Mouse (Mus musculus): ENCODE results near the gene Gm13124. TPM values are rescaled to one million over a fixed set of nuclear protein-coding genes. Genes with fewer than 3 reads are reported as not detected.
"Not testable (repeated sequence)": the region's sequence is repeated elsewhere in the genome, so short reads cannot be mapped to it uniquely, and the experiment has no call there.

Gm13124 gene
- not detected in 2 replicates for polyA plus RNA-seq (2012; ENCODE audit: insufficient read depth, insufficient read length, missing spikeins)

DNA sequence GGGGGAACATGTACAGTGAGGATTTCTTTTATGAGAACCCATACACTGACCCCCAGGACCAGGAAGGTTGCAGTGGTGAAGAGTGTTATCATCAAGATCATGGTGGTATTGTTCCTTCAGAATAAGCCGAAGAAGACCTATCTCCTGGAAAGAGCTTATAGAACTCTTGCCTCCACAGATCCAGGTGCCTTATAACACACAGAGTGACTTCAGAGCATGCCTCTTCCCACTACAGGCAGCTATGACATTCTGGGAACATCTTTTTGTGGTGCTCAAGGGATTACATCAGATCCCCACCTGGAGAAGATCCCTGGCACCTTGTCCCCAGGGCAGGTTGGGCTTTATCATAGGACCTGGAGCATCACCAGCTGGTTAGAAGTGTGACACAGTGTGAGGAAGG, at the start of gene Gm13124:
Gm13124 (minus strand) TSS at position 101 of the 400 bp plus-strand sequence.
- no peak within 1 kb of the TSS for H3K4me3 ChIP-seq (ENCODE audit: insufficient read depth, low read depth, low read length)
- H3K27ac ChIP-seq (replicated peaks; ENCODE audit: low read depth, low read length), result no peak within 1 kb of the TSS
- H3K4me1 ChIP-seq (ENCODE audit: control insufficient read depth, insufficient read depth, insufficient read length, low read length), result no peaks in the 10 kb centered on the region

DNA sequence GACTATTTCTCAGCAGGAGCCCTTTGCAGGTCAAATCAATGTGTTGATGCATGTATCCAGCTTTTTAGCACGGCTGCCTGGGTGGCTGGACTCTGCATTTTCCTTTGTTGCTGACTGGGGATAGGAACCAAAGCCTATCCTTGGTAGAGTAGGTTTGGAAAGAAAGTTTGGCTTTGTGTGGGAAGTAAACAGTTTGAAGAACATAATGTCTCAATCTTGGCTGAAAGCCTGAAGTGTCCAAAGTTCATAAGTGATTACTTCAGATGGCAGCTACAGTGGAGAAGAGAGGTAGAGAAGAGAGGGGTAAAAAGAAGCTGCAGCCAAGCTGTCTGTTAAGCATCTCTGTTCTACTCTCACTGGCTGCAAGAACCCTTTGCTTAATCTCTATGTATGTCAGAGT, 49.7 kb upstream of the Gm13124 start:
- no peak overlapping the region for H3K27ac ChIP-seq (replicated peaks; ENCODE audit: low read depth, low read length)
- H3K4me3 ChIP-seq (ENCODE audit: insufficient read depth, low read depth, low read length), result no peak overlapping the region
- no peaks in the 10 kb centered on the region for H3K4me1 ChIP-seq (ENCODE audit: control insufficient read depth, insufficient read depth, insufficient read length, low read length)

DNA sequence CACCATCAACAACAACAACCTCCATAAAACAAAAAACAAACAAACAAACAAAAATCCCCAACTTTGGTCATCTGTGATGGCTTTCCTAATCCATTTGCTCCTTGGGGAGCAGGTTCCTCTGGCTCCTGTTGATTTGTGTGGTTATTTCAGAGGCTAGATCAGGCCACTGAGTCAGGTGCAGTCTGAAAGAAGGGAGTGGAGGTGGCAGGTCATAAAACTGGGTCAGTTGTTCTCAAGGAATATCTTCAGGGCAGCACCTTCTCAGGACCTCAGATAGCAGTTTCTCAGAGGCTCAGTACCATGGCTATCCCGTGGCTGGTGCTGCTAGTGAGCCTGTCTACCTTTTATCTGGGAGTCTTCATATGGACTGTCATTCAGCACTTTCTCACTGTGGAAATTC, 48.5 kb upstream of the Gm13124 start, which contains the start of gene Aadacl4:
Aadacl4 (plus strand) TSS at position 301 of the 400 bp plus-strand sequence.
- Histone ChIP-seq H3K27ac (replicated peaks; ENCODE audit: low read depth, low read length) (no peak within 1 kb of the TSS), H3K4me3 (ENCODE audit: insufficient read depth, low read depth, low read length) (no peak within 1 kb of the TSS), H3K4me1 (ENCODE audit: control insufficient read depth, insufficient read depth, insufficient read length, low read length) (no peaks in the 10 kb centered on the region)

DNA sequence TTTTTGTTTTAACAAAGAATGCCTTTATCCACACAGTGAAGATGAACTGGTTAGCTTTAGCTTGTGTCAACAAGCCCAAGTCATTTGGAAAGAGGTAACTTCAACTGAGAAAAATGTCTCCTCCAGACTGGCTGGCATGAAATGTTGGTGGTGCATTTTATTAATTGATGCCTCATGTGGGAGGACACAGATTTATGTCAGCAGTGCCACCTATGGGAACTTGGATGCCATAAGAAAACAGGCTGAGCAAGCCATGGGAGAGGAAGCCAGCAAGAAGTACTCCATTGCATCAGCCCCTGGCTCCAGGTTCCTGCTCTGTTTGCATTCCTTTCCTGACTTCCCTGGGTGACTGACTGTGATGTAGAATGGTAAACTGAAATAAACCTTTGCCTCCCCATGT, 27.9 kb upstream of the Gm13124 start:
- Histone ChIP-seq H3K27ac (replicated peaks; ENCODE audit: low read depth, low read length) (no peak overlapping the region), H3K4me3 (ENCODE audit: insufficient read depth, low read depth, low read length) (no peak overlapping the region), H3K4me1 (ENCODE audit: control insufficient read depth, insufficient read depth, insufficient read length, low read length) (no peaks in the 10 kb centered on the region)

DNA sequence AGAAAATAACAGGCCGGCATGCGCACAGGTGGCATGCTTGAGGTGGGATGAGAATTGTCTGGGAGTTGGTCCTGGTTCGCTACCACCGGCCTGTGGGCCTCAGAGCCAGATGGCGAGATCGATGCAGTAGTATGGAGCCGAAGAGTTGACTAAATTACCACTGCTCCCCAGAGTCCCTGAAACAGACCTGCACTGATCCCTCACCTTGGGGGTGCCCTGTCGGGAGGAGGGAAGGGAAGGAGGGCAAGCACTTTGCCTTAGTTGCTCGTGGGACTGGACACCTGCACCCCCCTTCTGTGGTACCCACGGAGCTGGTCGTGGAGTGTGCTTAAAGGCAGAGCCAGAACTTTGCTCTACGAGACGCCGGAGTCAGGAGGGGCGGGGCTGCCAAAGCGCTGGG, 21.3 kb upstream of the Gm13124 start:
- not testable (repeated sequence) for H3K4me1 ChIP-seq (ENCODE audit: control insufficient read depth, insufficient read depth, insufficient read length, low read length); H3K4me3 ChIP-seq (ENCODE audit: insufficient read depth, low read depth, low read length); H3K27ac ChIP-seq (replicated peaks; ENCODE audit: low read depth, low read length)

DNA sequence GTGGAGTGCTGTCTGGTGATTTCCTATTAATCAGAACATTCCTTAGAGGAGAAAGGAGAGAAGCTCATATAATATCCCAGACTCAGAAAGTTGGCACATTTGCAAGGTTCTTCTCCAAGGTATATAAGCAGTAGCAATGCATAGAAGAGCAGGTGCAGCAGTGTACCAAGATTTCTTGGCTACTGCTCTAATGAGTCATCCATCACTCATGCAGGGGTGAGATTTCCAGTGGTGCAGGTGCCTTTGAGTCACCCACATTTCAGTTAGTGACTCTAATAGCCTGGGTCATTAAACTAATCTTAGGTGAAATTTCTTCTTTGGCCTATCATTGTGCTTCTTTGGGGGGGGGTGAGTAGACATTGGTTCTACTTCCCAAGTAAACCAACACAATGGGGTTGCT, 2.8 kb upstream of the Gm13124 start:
- no peaks in the 10 kb centered on the region for H3K4me1 ChIP-seq (ENCODE audit: control insufficient read depth, insufficient read depth, insufficient read length, low read length)
- H3K4me3 ChIP-seq (ENCODE audit: insufficient read depth, low read depth, low read length), result no peak overlapping the region
- no peak overlapping the region for H3K27ac ChIP-seq (replicated peaks; ENCODE audit: low read depth, low read length)

DNA sequence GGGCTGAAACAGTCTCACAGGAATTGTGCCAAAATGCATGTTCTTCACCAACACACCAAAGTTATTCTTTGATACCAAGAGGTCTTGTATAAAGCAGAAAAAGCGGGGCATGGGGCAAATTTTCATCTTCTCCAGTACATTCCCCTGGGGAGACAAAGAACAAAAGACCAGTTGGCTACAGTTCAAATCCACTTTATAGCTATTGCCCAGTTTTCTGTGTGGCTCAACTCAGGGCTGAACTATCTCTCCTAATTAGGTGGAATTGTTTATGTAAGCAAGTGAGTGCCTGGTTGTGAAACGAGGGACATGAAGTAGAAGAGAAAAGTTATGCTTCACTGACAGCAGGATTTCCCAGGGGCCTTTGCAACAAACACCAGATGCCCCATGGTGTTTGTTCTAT, 3.7 kb downstream of the Gm13124 start:
- Histone ChIP-seq H3K4me3 (ENCODE audit: insufficient read depth, low read depth, low read length) (no peak overlapping the region), H3K27ac (replicated peaks; ENCODE audit: low read depth, low read length) (no peak overlapping the region), H3K4me1 (ENCODE audit: control insufficient read depth, insufficient read depth, insufficient read length, low read length) (no peaks in the 10 kb centered on the region)

DNA sequence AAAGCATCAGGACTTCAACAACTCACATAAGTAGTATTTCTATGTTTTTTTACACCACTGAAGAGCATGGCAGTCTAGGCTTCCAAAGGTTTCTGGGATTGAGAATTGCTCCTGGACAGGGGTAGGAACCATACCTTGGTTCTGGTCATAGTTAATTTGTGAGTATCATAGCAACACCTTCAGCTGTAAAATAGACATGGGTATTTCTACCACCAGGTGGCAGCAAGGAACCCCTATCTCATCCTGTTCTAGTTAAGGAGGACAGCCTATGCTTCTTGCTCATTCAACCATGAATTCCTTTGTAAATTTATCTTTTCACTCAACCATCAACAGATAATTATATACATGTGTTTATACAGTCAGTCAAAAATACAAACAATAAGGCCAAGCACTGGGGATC, 5.1 kb downstream of the Gm13124 start:
- Histone ChIP-seq H3K4me3 (ENCODE audit: insufficient read depth, low read depth, low read length) (no peak overlapping the region), H3K4me1 (ENCODE audit: control insufficient read depth, insufficient read depth, insufficient read length, low read length) (no peaks in the 10 kb centered on the region), H3K27ac (replicated peaks; ENCODE audit: low read depth, low read length) (no peak overlapping the region)

DNA sequence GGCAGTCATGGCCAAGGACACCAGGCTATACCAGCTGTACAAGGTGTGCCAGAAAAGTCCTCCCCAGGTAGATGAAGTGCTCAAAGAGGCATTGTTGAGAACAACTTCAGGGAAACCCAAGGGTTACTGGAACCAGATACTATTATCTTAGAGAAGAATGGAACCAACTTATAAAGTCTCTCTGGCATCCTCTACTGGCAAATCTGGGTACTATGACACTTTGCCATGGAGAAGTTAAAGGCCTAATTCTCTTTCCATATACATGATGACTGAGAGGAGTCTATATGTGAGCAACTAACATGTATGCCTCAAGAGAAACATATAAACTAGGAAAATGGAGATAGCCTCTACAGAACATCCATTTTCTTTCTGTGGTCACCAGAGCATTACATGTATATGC, 13.8 kb downstream of the Gm13124 start:
- H3K4me1 ChIP-seq (ENCODE audit: control insufficient read depth, insufficient read depth, insufficient read length, low read length), result no peaks in the 10 kb centered on the region
- no peak overlapping the region for H3K27ac ChIP-seq (replicated peaks; ENCODE audit: low read depth, low read length)
- H3K4me3 ChIP-seq (ENCODE audit: insufficient read depth, low read depth, low read length), result no peak overlapping the region

DNA sequence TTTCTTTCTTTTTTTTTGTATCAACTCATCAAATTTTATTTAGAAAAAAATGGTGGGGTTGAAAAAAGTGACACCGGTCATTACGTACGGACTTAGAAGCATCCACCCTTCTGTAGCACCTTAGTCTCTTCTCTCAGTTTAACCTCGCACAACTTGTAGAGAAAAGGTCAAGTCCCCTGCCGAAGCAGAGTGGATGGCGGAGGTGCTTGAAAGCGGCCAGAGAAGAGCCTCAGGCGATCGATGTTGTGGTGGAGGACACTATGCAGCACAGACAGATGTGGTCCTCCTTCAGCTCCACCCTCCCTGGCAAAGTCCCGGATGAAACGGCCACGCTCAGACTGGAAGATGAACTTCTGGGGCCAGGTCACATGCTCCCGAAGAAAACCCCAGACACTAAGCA, 19.6 kb downstream of the Gm13124 start:
- H3K4me3 ChIP-seq (ENCODE audit: insufficient read depth, low read depth, low read length); H3K27ac ChIP-seq (replicated peaks; ENCODE audit: low read depth, low read length); H3K4me1 ChIP-seq (ENCODE audit: control insufficient read depth, insufficient read depth, insufficient read length, low read length): not testable (repeated sequence)

DNA sequence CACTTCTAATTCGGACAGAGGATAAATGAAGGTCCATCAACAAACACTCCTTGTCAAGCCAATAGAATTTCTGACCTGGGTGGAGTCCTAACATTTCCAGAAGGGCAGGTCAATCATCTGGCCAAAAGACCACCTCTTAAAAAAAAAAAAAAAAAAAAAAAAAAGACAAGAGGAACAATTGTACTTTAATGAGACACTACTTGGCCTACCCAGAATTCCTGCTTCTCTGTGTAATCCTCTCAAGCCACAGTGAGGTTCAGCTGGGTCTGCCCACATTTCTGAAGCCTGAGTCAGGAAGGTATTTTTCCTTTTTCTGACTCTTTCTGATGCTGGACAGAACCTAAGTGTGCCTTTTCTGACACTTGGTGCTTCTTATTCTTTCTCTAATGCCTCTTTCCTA, 20.2 kb downstream of the Gm13124 start:
- Histone ChIP-seq H3K27ac (replicated peaks; ENCODE audit: low read depth, low read length) (no peak overlapping the region), H3K4me1 (ENCODE audit: control insufficient read depth, insufficient read depth, insufficient read length, low read length) (no peaks in the 10 kb centered on the region)

DNA sequence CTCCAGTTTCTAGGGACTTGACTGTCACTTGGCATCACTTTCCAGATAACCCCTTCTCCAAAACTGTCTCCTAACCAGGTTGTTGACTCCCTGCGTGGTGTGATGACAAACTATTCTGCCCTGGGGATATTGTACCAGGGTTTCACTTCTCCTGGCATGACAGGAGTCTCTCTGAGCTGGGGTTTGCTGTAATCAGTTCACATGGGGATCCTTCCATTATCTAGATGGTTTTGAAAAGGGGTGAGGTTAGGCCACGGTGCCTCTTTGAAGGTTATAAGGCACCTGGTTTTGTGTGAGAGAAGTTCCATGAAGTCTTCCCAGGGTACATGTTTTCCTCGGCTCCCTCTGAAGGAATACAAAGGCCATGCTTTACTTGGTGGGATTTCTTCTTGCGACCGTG, 45.4 kb downstream of the Gm13124 start, which contains the start of gene 9430007A20Rik:
9430007A20Rik (plus strand) TSS at position 301 of the 400 bp plus-strand sequence.
- no peak within 1 kb of the TSS for H3K27ac ChIP-seq (replicated peaks; ENCODE audit: low read depth, low read length)
- H3K4me1 ChIP-seq (ENCODE audit: control insufficient read depth, insufficient read depth, insufficient read length, low read length), result no peaks in the 10 kb centered on the region
- H3K4me3 ChIP-seq (ENCODE audit: insufficient read depth, low read depth, low read length), result no peak within 1 kb of the TSS

More for the DNA sequence above, 20.2 kb downstream of the Gm13124 start:
- no peak overlapping the region for H3K4me3 ChIP-seq (ENCODE audit: insufficient read depth, low read depth, low read length)

DNA sequence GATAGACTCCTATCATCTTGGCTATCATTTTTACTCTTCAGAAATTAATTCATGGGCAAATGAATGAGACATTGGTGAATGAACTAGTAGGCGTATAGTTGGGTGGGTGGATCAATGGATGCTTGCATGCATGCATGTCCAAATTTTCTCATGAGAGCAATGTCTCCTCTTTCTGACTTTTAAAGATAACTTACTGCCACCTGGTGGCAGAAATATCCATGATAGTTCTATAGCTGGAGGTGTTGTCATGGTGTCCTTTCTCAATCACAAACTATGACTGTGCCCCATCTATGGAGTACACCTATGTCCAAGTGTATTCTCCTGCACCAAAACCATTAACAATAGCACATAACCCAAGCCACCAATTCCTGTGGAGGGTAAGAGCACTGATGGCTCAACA, 58.4 kb downstream of the Gm13124 start:
- H3K4me1 ChIP-seq (ENCODE audit: control insufficient read depth, insufficient read depth, insufficient read length, low read length), result no peaks in the 10 kb centered on the region
- H3K27ac ChIP-seq (replicated peaks; ENCODE audit: low read depth, low read length), result no peak overlapping the region
- no peak overlapping the region for H3K4me3 ChIP-seq (ENCODE audit: insufficient read depth, low read depth, low read length)

Other genes starting within 250 kb of the Gm13124 start
- not detected in 2 replicates for gene Gm13128, start 234.9 kb downstream of the Gm13124 start, polyA plus RNA-seq (2012; ENCODE audit: insufficient read depth, insufficient read length, missing spikeins)
- gene Gm13119, start 207.2 kb downstream of the Gm13124 start, polyA plus RNA-seq (2012; ENCODE audit: insufficient read depth, insufficient read length, missing spikeins), result not detected in 2 replicates
- gene Pramef20, start 187.2 kb downstream of the Gm13124 start, polyA plus RNA-seq (2012; ENCODE audit: insufficient read depth, insufficient read length, missing spikeins), result not detected in 2 replicates
- not detected in 2 replicates for gene Pramef12, start 156.7 kb downstream of the Gm13124 start, polyA plus RNA-seq (2012; ENCODE audit: insufficient read depth, insufficient read length, missing spikeins)
- not detected in 2 replicates for gene 1700012P22Rik, start 126.4 kb downstream of the Gm13124 start, polyA plus RNA-seq (2012; ENCODE audit: insufficient read depth, insufficient read length, missing spikeins)
- gene Gm9944, start 111.8 kb downstream of the Gm13124 start, polyA plus RNA-seq (2012; ENCODE audit: insufficient read depth, insufficient read length, missing spikeins), result not detected in 2 replicates
- not detected in 2 replicates for gene Aadacl3, start 101.4 kb downstream of the Gm13124 start, polyA plus RNA-seq (2012; ENCODE audit: insufficient read depth, insufficient read length, missing spikeins)
- gene 9430007A20Rik, start 45.3 kb downstream of the Gm13124 start, polyA plus RNA-seq (2012; ENCODE audit: insufficient read depth, insufficient read length, missing spikeins), result not detected in 2 replicates
- gene Aadacl4, start 48.6 kb upstream of the Gm13124 start, polyA plus RNA-seq (2012; ENCODE audit: insufficient read depth, insufficient read length, missing spikeins), result not detected in 2 replicates
- gene Gm436, start 121.2 kb upstream of the Gm13124 start, polyA plus RNA-seq (2012; ENCODE audit: insufficient read depth, insufficient read length, missing spikeins), result not detected in 2 replicates
- gene Gm13178, start 156.3 kb upstream of the Gm13124 start, polyA plus RNA-seq (2012; ENCODE audit: insufficient read depth, insufficient read length, missing spikeins), result not detected in 2 replicates
- not detected in 2 replicates for gene Gm438, start 221.4 kb upstream of the Gm13124 start, polyA plus RNA-seq (2012; ENCODE audit: insufficient read depth, insufficient read length, missing spikeins)

All from brown adipose tissue, adult 24 weeks (tissue).